Mouse (Mus musculus): ENCODE data around the gene Csnk2b. TPM values are rescaled to one million over a fixed set of nuclear protein-coding genes. Genes with fewer than 3 reads are reported as not detected.

The Csnk2b gene
- polyA plus RNA-seq, 1 experiment from 2014 or later, result 248 TPM

DNA sequence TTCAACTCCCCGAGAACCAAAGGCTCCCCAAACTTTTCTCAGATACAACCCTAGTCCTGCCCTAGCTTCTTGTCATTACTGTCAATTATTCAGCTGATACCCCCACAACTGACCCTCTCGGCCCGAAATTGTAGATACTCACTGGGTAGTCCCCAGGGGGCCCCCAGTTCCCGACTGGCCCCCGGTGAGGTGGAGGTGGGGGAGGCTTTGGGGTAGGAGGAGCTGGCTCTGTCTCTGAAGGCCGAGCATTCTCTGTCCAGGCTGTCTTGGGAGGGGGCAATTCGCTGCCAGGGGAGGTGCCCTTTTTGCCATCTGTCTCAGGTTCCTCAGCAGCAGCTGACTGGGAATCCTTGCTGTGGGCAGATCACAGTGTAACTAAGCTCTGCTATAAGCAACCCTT, 37.8 kb upstream of the Csnk2b start:
- no peak for ATAC-seq
- Histone ChIP-seq H3K27ac (no peak overlapping the region), H3K9me3 (no peaks in the 10 kb centered on the region), H3K27me3 (replicated peaks) (no peaks in the 10 kb centered on the region), H3K4me3 (replicated peaks) (no peak overlapping the region), H3K36me3 (peaks cover 74% of the 10 kb centered on the region), H3K4me1 (replicated peaks) (peaks cover 11% of the 10 kb centered on the region), H3K4me2 (replicated peaks) (no peak overlapping the region), H3K9ac (no peak overlapping the region)
- 84% methylated on average over 7 of the region's 7 CpGs for WGBS

DNA sequence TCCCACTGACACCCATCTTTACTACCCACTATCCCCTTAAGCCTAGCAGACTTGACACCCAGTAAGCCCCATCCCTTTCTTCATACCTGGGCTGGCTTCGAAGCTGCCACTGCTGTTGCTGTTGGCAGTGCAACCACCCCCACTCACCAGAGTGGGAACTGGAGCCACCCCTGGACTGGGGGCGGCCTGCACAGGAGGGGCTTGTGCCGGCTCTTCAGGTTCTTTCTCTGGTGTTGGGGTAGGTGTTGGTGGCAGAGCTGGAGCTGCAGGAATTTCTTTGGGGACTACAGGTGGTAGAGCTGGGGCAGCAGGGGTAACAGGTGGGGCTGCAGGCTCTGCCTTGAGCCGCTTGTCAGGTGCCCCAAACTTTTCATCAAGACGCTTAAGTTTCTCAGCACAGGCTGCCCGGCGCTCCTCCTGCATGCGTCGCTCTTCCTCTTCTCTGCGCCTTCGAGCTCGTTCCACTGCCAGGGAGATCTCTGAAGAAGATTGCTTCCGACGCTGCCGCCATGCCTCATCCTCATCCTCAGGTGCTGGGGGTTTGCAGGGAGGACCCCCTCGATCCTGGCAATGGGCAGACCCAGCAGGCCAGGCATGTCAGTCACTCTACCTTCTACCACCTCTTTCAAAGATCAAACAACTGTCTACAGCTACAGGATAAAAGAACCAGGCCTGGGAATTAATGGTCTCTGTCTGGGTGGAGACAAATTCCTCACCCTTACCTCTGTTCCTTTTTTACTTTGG, 37.2 kb upstream of the Csnk2b start:
- Histone ChIP-seq H3K4me2 (replicated peaks) (no peak overlapping the region), H3K27me3 (replicated peaks) (no peaks in the 10 kb centered on the region), H3K9me3 (no peaks in the 10 kb centered on the region), H3K9ac (no peak overlapping the region), H3K27ac (no peak overlapping the region), H3K36me3 (peaks cover 80% of the 10 kb centered on the region), H3K4me1 (replicated peaks) (peaks cover 11% of the 10 kb centered on the region), H3K4me3 (replicated peaks) (no peak overlapping the region)
- ATAC-seq, result no peak
- 95% methylated on average over 16 of the region's 16 CpGs for WGBS

DNA sequence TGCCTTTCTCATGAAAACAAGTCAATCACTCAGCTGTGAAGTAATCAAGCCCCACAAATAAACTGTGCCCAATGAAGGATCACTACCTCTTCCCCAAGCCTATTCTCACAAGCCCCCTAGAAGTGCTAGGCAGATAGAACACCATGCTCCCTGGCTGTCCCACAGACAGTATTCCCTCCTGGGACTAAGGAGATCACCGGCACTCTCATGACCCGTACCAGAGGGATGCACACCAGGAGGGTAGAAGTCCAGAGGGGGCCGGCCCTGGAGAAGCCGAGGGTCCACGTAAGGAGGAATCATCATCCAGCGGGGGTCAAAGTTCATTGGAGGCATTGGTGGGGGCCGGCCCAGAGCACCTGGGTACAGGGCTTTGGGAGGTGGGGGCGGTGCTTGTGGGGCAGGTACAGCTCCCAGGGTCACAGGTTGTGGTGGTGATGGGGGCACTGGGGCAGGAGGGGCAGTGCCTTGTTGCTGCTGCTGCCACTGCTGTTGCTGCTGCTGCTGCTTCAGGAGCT, 35.9 kb upstream of the Csnk2b start:
- Histone ChIP-seq H3K9me3 (no peaks in the 10 kb centered on the region), H3K4me3 (replicated peaks) (no peak overlapping the region), H3K27ac (no peak overlapping the region), H3K36me3 (peaks cover 93% of the 10 kb centered on the region), H3K4me2 (replicated peaks) (no peak overlapping the region), H3K9ac (no peak overlapping the region), H3K27me3 (replicated peaks) (no peaks in the 10 kb centered on the region), H3K4me1 (replicated peaks) (peaks cover 8% of the 10 kb centered on the region)
- no peak for ATAC-seq
- WGBS, result 87% methylated on average over 8 of the region's 8 CpGs

DNA sequence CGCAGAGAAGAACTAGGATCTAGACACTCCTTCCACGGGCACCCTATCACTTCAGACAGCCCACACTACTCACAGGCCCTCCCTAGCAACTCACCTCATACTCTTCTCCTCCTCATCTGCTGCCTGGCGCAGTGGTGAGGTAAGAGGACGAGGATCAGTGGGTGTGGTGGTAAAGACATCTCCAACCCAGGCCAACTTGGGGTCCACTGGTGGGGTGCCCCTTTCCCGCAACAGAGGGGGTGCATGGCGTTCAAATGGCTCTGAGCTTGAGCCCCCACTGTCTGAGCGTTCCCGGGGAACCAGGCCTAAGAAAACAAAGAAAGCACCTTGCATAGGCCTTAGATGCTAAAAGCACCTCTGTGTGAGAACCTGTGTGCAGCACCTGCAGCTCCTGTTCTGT, 35.4 kb upstream of the Csnk2b start:
- WGBS, result 92% methylated on average over 8 of the region's 8 CpGs
- Histone ChIP-seq H3K4me2 (replicated peaks) (no peak overlapping the region), H3K4me1 (replicated peaks) (peaks cover 4% of the 10 kb centered on the region), H3K9ac (no peak overlapping the region), H3K36me3 (peaks cover 97% of the 10 kb centered on the region), H3K27ac (no peak overlapping the region), H3K4me3 (replicated peaks) (no peak overlapping the region), H3K9me3 (no peaks in the 10 kb centered on the region), H3K27me3 (replicated peaks) (no peaks in the 10 kb centered on the region)
- ATAC-seq, result no peak

DNA sequence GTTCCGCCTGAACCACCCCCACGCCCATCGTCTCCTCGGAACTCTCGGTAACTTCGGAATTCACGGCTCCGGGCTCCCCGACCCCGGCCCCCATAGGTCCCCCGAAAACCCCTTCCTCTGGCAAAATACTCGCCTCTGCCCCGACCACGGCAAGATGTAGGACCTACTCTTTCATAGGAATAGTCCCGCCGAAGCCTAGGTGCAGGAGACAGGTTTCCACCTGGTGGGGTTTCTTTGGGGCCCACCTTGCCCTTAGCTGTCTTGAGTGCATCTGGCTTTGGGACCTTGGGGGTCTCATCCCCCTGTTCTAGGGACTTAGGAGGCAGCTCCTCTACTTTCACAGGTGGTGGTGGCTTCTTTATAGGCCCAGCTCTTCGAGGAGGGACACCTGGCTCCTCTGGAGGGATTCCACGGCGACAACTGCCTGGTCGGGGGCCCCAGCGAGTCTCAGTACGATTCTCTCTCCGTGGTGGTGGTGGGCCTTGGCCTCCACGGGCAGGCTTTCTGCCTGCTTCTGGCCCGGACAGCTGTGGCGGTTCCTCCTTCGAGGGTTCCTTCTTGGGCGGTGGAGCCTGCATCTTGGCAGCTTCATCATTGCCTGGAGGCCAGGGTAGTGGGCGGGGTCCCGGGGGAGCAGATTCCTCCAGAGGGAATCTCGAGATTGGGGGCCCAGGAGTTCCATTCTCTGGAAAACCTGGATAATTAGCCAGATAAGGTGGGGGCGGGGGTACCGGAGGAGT, 34.8 kb upstream of the Csnk2b start:
- ATAC-seq, result no peak
- Histone ChIP-seq H3K9ac (no peak overlapping the region), H3K36me3 (peaks cover 97% of the 10 kb centered on the region), H3K4me1 (replicated peaks) (no peaks in the 10 kb centered on the region), H3K27ac (no peak overlapping the region), H3K9me3 (no peaks in the 10 kb centered on the region), H3K4me3 (replicated peaks) (no peak overlapping the region), H3K27me3 (replicated peaks) (no peaks in the 10 kb centered on the region), H3K4me2 (replicated peaks) (no peak overlapping the region)
- WGBS, result 89% methylated on average over 33 of the region's 33 CpGs

DNA sequence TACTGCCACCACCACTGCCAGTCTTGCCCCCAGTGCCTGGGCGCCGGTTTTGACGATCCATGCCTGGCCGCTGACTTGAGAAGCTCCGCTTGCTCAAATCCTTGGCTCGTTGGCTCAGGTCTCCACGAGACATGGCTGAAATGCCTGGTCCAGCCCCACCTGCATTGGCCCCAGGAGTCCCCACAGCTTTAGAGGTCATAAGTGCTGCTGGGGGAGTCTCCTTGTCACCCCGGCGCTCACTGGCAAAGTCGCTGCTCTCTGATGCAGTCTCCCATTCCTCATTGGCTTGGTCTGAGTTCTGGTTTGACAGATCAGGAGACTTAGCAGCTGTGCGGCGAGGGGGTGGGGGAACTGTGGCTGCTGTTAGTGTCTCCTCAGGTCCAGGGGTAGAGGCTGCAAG, 33.6 kb upstream of the Csnk2b start:
- no peak for ATAC-seq
- H3K4me2 ChIP-seq (replicated peaks), result no peak overlapping the region
- WGBS, result 92% methylated on average over 12 of the region's 12 CpGs
- no peak overlapping the region for H3K4me3 ChIP-seq (replicated peaks)
- no peaks in the 10 kb centered on the region for H3K27me3 ChIP-seq (replicated peaks)
- no peaks in the 10 kb centered on the region for H3K4me1 ChIP-seq (replicated peaks)
- no peaks in the 10 kb centered on the region for H3K9me3 ChIP-seq
- peaks cover 94% of the 10 kb centered on the region for H3K36me3 ChIP-seq
- H3K9ac ChIP-seq, result no peak overlapping the region
- H3K27ac ChIP-seq, result no peak overlapping the region

DNA sequence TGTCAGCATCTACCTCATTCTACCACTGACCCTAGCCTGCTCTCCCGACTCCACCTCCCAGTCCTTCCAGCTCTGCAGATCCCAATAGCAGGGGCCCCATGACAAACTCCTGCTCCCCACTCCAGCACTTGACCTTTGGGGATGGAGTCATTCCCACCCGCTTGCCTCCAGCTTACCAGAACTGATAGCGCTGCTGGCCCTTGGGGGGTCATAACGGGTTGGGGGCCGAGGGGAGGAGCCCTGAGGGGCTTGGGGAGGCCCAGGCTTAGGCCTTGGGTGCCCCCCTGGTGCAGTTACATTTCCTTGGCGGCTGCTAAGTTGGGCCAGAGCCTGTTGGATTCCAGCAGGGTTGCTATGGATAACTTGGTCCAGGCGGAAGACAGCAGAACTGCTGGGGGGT, 32.8 kb upstream of the Csnk2b start:
- Histone ChIP-seq H3K36me3 (peaks cover 94% of the 10 kb centered on the region), H3K27ac (no peak overlapping the region), H3K4me2 (replicated peaks) (no peak overlapping the region), H3K9me3 (no peaks in the 10 kb centered on the region), H3K4me3 (replicated peaks) (no peak overlapping the region), H3K9ac (no peak overlapping the region), H3K4me1 (replicated peaks) (no peaks in the 10 kb centered on the region), H3K27me3 (replicated peaks) (no peaks in the 10 kb centered on the region)
- WGBS, result 81% methylated on average over 7 of the region's 7 CpGs
- no peak for ATAC-seq

DNA sequence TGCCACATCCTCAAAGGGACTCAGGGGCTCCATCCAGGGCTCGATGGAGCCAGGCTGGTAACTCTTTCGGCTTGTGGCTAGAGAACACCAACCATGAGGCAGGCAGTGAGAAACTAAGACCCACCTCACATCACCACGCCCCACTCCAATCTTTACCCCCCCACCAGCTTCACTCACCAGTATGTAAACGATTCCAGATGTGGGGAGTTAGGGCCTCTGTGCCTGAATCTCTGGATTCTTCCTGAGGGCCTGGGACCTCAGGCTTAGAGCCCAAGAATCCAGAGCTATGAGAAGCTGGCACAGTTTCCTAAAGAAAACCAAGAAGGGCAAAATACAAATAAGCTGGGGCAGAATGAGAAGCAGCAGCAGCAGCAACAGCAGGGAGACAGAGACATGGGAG, 32.1 kb upstream of the Csnk2b start:
- Histone ChIP-seq H3K27ac (no peak overlapping the region), H3K36me3 (peaks cover 94% of the 10 kb centered on the region), H3K27me3 (replicated peaks) (no peaks in the 10 kb centered on the region), H3K9me3 (no peaks in the 10 kb centered on the region), H3K4me3 (replicated peaks) (no peak overlapping the region), H3K9ac (no peak overlapping the region), H3K4me2 (replicated peaks) (no peak overlapping the region), H3K4me1 (replicated peaks) (no peaks in the 10 kb centered on the region)
- 83% methylated on average over 4 of the region's 4 CpGs for WGBS
- no peak for ATAC-seq

DNA sequence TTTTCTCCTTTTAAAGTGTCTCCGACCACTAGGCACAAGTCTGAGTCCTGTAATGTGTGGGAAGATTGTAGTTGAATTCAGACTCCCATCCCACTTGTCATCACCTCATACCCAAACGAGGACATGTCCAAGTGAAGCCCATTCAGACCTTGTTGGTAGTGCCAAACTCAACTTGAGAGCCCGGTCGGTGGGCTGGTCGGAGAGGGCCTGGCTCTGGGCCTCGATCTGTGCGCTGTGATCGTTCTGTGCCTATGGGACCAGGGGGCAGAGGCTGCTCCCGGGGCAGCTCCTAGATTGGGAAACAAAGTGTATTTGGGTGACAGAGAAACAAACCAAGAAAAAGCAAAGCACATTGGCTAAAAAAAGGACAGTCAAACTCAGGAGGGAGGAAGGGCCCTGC, 31.2 kb upstream of the Csnk2b start:
- peaks cover 92% of the 10 kb centered on the region for H3K36me3 ChIP-seq
- WGBS, result 92% methylated on average over 9 of the region's 9 CpGs
- H3K27ac ChIP-seq, result no peak overlapping the region
- H3K27me3 ChIP-seq (replicated peaks), result no peaks in the 10 kb centered on the region
- no peak overlapping the region for H3K4me2 ChIP-seq (replicated peaks)
- no peak overlapping the region for H3K4me3 ChIP-seq (replicated peaks)
- no peak overlapping the region for H3K9ac ChIP-seq
- H3K4me1 ChIP-seq (replicated peaks), result no peaks in the 10 kb centered on the region
- no peaks in the 10 kb centered on the region for H3K9me3 ChIP-seq
- no peak for ATAC-seq

DNA sequence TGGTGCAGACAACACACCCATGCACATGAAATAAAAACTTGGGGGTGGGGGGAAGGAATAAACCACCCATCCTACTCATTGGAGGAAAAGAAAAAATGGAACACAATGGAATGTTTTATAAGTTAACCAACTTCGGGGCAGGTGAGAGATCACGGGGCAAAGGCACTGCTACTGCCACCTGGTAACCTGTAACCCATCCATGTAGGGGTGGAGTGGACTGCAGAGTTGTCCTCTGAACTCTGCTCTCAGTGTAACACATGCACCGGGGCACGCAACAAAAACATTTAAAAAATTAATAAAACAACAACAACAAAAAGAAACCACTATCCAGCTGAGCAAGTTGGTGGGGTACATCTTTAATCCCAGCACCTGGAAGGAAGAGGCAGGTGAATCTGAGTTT, 30.3 kb upstream of the Csnk2b start:
- H3K4me3 ChIP-seq (replicated peaks), result no peak overlapping the region

DNA sequence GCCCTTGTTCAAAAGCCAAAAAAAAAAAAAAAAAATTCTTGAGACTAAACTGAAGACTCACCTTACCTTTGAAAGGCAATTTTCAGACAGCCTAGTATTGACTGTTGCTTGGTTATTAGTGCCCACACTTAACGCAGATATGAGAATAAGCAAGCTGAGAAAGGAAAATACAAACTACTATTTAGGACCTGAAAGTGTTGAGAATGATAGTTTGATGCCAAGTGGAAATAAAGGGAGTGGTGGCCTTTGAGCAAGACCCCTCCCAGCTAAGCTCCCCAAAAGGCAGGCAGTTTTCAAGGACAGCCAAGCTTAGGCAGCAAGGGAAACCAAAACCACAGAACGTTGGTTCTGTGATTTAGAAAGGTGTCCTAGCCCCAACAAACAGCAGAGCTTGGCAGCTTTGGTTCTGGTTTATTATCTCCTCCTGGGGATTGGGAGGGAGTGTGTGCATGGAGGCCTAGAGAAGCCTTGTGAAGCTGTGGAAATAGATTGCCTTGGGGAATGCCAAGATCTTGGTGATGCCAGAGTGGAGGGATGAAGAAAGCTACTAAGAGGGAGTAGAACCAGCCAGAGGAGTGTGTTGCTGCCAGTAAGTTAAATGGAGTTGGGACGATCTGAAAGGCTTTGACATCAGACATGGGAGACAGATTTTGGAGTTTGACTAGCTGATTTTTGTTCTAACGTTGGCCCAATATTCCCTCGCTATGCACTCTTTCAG, 26.2 kb upstream of the Csnk2b start:
- no peak for ATAC-seq
- H3K9ac ChIP-seq, result no peak overlapping the region
- H3K4me3 ChIP-seq (replicated peaks), result no peak overlapping the region
- no peaks in the 10 kb centered on the region for H3K27me3 ChIP-seq (replicated peaks)
- peaks cover 77% of the 10 kb centered on the region for H3K36me3 ChIP-seq
- no peak overlapping the region for H3K4me2 ChIP-seq (replicated peaks)
- no peak overlapping the region; the same call in 1 of the 2 replicates for H3K27ac ChIP-seq
- H3K4me1 ChIP-seq (replicated peaks), result no peaks in the 10 kb centered on the region
- H3K9me3 ChIP-seq, result no peaks in the 10 kb centered on the region
- 65% methylated on average over 5 of the region's 5 CpGs for WGBS

More for the DNA sequence above, 30.3 kb upstream of the Csnk2b start:
- H3K27me3 ChIP-seq (replicated peaks), result no peaks in the 10 kb centered on the region
- no peak overlapping the region for H3K4me2 ChIP-seq (replicated peaks)
- ATAC-seq, result no peak
- no peaks in the 10 kb centered on the region for H3K4me1 ChIP-seq (replicated peaks)
- H3K27ac ChIP-seq, result no peak overlapping the region
- H3K9ac ChIP-seq, result no peak overlapping the region
- 91% methylated on average over 4 of the region's 4 CpGs for WGBS
- no peaks in the 10 kb centered on the region for H3K9me3 ChIP-seq
- H3K36me3 ChIP-seq, result peaks cover 88% of the 10 kb centered on the region

DNA sequence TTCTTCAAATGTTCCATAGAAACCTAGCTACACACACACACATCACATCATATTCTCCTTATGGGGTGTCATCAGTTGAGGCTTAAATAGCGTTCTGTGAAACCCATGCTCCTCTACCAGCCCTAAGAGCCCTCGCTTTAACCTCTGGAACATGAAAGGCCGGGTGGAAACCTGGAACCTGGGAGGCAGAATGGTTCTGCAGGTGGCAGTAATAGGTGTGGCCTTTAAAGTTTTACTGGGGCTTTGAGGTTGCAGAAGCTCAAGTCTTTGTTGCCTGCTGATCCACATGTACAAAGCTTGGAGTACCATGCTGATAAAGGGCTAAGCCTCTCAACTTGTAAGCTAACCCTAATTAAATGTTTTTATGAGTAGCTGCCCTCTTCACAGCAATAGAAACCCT, 25.5 kb upstream of the Csnk2b start:
- H3K27me3 ChIP-seq (replicated peaks), result no peaks in the 10 kb centered on the region
- H3K4me2 ChIP-seq (replicated peaks), result no peak overlapping the region
- 59% methylated on average over 3 of the region's 3 CpGs for WGBS
- ATAC-seq, result no peak
- no peaks in the 10 kb centered on the region for H3K4me1 ChIP-seq (replicated peaks)
- no peaks in the 10 kb centered on the region for H3K9me3 ChIP-seq
- no peak overlapping the region for H3K4me3 ChIP-seq (replicated peaks)
- H3K36me3 ChIP-seq, result peaks cover 77% of the 10 kb centered on the region
- no peak overlapping the region for H3K9ac ChIP-seq
- no peak overlapping the region for H3K27ac ChIP-seq
